Mouse (Mus musculus) G1E-ER4 (cell line): ENCODE data around the gene Scrn3. TPM values are rescaled to one million over a fixed set of nuclear protein-coding genes. Genes with fewer than 3 reads are reported as not detected.

ENCODE experiments used
- GATA1 ChIP-seq: IDR thresholded peaks from one replicate; pipeline ENCODE4 v1.8.0; 2012; ENCODE audit warnings: low read length, inconsistent platforms
- polyA plus RNA-seq: library from polyadenylated mRNA; stranded (reverse); fragments of >175 nt; gene quantifications from 2 replicates; pipeline ENCODE4 v1.2.3, GENCODE M21; 2012

The Scrn3 gene
- polyA plus RNA-seq, 1 experiment, result 0.87 TPM

GRCm38 (mm10) chr2:73338415-73338814, 26.0 kb downstream of the Scrn3 start:
- TF ChIP-seq GATA1, result no peak

DNA sequence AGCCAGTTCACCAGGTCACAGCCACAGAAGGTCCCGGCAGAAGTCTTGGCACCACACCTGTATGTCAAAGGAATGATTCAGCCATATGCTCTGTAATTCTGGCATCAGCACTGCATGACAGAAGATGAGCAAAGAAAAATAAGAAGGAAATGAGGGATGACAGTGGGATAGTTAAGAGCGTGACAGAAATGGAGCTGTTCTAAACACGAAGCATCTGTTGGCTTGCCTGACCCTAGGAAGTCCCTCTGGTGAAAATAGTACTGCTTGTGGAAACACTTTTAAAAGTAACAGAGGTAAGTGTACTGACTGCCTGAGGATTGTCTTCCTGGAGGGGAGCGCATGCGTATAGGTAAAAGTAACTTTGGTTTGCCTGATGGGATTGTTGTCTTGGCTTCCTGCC, 31.3 kb downstream of the Scrn3 start:
- TF ChIP-seq GATA1, result no peak

GRCm38 (mm10) chr2:73345204-73345603, 32.8 kb downstream of the Scrn3 start:
- no peak for TF ChIP-seq GATA1

DNA sequence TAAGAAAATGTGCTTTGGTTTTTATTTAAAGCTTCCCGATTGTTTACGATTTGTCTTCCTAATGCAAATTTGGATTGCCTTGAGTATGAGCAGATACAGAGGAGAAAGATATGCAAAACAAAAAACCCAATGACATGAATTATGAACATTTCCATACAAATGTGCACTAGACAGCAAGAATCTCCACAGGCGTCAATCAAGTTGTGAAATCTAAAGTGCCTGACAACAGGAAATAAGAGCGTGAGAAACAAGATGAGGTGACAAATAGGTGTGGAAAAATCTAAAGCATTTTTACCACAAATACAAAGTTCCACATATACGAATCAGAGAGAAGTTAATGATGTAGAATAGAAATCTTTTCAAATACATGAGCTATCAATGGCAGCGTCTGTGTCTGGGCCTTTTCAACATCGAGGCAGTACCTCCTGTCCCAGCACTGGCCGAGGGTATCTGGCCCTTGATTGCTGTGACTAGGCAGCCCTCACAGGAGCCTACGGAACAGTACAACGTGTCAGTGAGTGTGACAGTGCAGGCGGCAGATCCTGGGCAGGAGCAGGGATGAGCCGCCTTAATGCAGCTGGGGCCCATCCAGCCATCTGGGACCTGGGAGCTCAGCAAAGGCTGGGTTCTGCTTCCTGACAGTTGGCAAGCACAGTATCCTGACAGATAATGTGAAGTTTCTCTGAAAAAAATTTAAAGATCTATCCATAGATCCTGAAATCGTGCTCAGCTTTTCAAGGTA, 34.1 kb downstream of the Scrn3 start:
- TF ChIP-seq GATA1, result no peak

GRCm38 (mm10) chr2:73347136-73347535, 34.7 kb downstream of the Scrn3 start:
- TF ChIP-seq GATA1, result no peak

- TF ChIP-seq GATA1, result no peak
Observed at GRCm38 (mm10) chr2:73347766-73348165, 35.4 kb downstream of the Scrn3 start.

DNA sequence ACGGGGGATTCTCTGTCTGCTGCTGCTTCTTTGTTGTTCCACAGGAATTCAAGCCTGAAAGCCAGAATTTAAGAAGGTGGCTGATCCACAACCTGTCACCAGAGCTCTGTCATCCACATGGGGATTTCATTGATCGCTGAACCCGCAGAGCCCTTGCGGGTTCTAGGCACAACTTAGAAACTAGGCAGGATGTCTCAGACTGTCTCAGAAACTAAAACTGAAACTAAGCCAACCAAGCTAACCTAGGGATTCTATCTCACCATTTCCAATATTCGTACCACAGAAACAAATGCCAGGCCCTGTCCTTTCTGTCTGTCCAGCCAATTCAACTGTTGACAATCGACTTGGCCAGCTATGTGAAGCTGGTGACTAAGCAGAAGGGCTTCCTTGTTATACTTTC, 35.8 kb downstream of the Scrn3 start:
- TF ChIP-seq GATA1, result no peak

DNA sequence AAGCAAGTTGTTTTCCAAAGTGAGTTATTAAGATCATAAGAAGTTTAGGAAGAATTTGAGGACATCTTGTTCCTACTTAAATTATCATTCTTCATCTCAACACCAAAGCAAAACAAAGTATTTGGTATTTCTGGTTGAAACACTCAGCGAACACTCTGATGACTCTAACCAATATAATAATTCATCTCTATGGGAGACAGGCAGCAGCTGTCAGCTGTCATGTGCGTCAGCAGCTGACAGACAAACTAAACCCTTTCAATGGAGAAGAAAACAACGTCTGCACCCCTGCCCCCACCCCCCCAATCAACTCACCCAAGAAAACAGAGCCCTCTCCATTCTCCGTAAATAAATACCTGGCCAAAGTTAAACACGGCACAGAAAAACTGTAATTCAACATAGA, 39.1 kb downstream of the Scrn3 start:
- TF ChIP-seq GATA1, result no peak

GRCm38 (mm10) chr2:73351927-73352374, 39.5 kb downstream of the Scrn3 start:
- TF ChIP-seq GATA1, result no peak

DNA sequence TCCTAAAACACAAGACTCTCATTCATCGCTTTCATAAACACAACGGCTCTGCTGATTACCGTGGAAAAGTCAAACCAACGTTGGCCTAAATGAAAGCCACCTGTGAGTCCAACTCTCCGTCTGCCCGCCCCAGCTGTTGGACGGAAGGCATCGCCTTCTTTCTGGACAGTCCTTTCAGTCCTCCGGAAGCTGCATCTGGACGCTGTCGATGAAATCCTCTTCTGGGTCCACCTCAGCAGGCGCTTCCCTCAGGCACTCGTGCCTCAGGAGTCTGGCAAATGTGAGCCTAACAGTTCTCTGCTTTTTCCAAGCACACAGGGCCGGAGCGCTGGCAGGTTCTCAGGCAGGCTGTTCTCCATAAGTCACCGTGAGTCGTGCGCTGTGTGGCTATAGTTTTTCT, 44.6 kb downstream of the Scrn3 start:
- no peak for TF ChIP-seq GATA1

GRCm38 (mm10) chr2:73359941-73360340, 47.5 kb downstream of the Scrn3 start:
- TF ChIP-seq GATA1, result no peak

GRCm38 (mm10) chr2:73360536-73360935, 48.1 kb downstream of the Scrn3 start:
- no peak for TF ChIP-seq GATA1

GRCm38 (mm10) chr2:73363448-73363847, 51.0 kb downstream of the Scrn3 start:
- no peak for TF ChIP-seq GATA1

GRCm38 (mm10) chr2:73371530-73372335, 59.3 kb downstream of the Scrn3 start:
- no peak for TF ChIP-seq GATA1

GRCm38 (mm10) chr2:73378326-73378725, 65.9 kb downstream of the Scrn3 start:
- TF ChIP-seq GATA1, result no peak

DNA sequence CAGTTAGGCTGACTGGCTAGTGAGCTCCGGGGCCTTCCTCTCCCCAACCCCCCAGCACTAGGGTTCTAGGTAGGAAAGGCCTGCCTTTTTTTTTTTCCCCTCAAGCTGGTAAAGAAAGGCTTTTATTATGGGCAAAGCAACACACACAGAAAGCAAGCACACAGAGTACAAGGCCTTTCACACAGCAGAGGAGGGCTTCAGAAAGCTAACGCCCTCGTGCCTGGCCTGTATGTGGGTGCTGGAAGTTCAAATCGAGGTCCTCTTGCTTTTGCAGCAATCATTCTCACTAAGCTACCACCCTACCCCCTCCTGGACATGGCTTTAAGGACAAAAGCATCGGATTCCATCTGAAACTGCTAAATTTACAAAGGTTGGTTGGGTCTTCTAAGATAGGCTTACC, 67.3 kb downstream of the Scrn3 start:
- no peak for TF ChIP-seq GATA1
